Mouse (Mus musculus) cerebellum, adult 2 months (tissue): ENCODE results near the gene Fzd7.

Experiments used
- CTCF ChIP-seq: fragments of 200-500 bp; IDR thresholded peaks from 2 replicates; pipeline ENCODE4 v1.5.1; 2011; ENCODE audit warnings: low read depth, mild to moderate bottlenecking, control low read depth, low read length, moderate library complexity, borderline replicate concordance; ENCODE audit not compliant: insufficient read depth
- POLR2A ChIP-seq: fragments of 200-500 bp; IDR thresholded peaks from 2 replicates; pipeline ENCODE4 v1.6.1; 2011; ENCODE audit warnings: low read length, control low read depth, borderline replicate concordance; ENCODE audit not compliant: insufficient read depth

DNA sequence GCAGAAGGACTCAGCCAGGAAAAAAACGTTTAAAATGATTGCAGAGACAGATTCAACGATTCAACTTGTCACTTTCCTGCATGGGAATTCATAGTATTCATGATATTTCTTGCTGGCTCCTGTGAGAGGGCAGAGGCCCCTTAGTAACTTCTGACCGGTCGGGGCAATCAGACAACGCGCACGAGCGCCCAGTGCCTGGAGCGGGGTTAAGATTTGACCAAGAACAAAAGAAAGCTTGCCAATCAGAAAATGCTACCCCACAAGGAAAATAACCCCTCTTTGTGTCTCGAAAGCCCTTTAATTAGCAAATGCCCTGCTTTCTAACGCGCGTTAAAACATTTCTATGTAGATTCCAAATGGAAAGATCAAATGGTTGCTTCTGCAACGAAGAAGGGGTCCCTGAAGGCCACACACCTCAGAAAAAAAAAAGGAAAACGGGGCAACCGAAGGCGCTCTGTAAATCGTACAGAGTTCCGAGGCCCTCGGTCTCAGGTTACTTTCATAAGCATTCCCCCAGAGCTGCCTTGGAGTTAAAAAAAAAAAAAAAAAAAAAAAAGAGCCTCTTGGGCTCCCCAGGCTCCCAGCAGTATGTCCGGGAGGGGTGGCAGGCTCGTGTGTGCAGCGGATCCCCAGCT lies 1.3 kb upstream of the Fzd7 start:
- TF ChIP-seq CTCF (no peak), POLR2A (no peak)
